Mouse (Mus musculus) cerebellum, adult 11 months (tissue): ENCODE data around the gene B3gntl1.

ENCODE experiments used
- DNase-seq: peaks from one replicate; pipeline ENCODE4 v3.0.0; 2022

Gene B3gntl1

GRCm38 (mm10) chr11:121645394-121645793, 27.6 kb downstream of the B3gntl1 start:
- no peak for DNase-seq

- DNase-seq = peak; percentile 47
Measured at GRCm38 (mm10) chr11:121641501-121642145, 31.3 kb downstream of the B3gntl1 start.

- no peak for DNase-seq
Measured at GRCm38 (mm10) chr11:121636646-121637045, 36.3 kb downstream of the B3gntl1 start.

GRCm38 (mm10) chr11:121631410-121631809, 41.5 kb downstream of the B3gntl1 start:
- peak; percentile 24 for DNase-seq

- peak; percentile 7 for DNase-seq
Measured at GRCm38 (mm10) chr11:121630406-121630805, 42.5 kb downstream of the B3gntl1 start.

- DNase-seq = no peak
Measured at GRCm38 (mm10) chr11:121629529-121629928, 43.4 kb downstream of the B3gntl1 start.

- DNase-seq = no peak
Measured at GRCm38 (mm10) chr11:121627521-121627920, 45.4 kb downstream of the B3gntl1 start.

GRCm38 (mm10) chr11:121625007-121625406, 47.9 kb downstream of the B3gntl1 start:
- DNase-seq = no peak

GRCm38 (mm10) chr11:121617371-121617770, 55.6 kb downstream of the B3gntl1 start:
- no peak for DNase-seq

GRCm38 (mm10) chr11:121616501-121616900, 56.5 kb downstream of the B3gntl1 start:
- DNase-seq = no peak

- DNase-seq = no peak
Measured at GRCm38 (mm10) chr11:121615961-121616485, 56.9 kb downstream of the B3gntl1 start.

- no peak for DNase-seq
Measured at GRCm38 (mm10) chr11:121610976-121611375, 62.0 kb downstream of the B3gntl1 start.

GRCm38 (mm10) chr11:121605604-121606003, 67.3 kb downstream of the B3gntl1 start:
- DNase-seq = no peak

- DNase-seq = no peak
Measured at GRCm38 (mm10) chr11:121601422-121601821, 71.5 kb downstream of the B3gntl1 start.

- DNase-seq = no peak
Measured at GRCm38 (mm10) chr11:121597254-121597653, 75.7 kb downstream of the B3gntl1 start.

- no peak for DNase-seq
Measured at GRCm38 (mm10) chr11:121581856-121582255, 91.1 kb downstream of the B3gntl1 start.
